ENCODE assay signal across 19 mouse cellular contexts in genomic region chr8:120763267-120763666, GRCm38 (mm10). TPM values are rescaled to one million over a fixed set of nuclear protein-coding genes. Genes with fewer than 3 reads are reported as not detected.
A peak's percentile ranks its signal among the peaks of the same experiment; 100 is the strongest.
DNase-seq lines count a peak whose midpoint lies in the region; ATAC-seq and TF ChIP-seq lines count a peak whose summit lies in the region.
"Had no signal": no experiment of that assay in that cellular context is flagged by ENCODE, and none has a peak within 500 bp of the region (broad histone marks: within the 10 kb centered on the region; RNA-seq: fewer than 3 reads in every experiment).

No protein-coding gene starts in this region.

- H3K27me3 ChIP-seq in heart, embryonic 10.5 days (ENCODE audit: insufficient read depth, poor library complexity, severe bottlenecking), result peaks cover 45% of the 10 kb centered on the region
- peaks cover 8% of the 10 kb centered on the region; the same call in 1 of the 2 replicates for H3K27me3 ChIP-seq in heart, embryonic 12.5 days (replicated peaks)
- H3K27me3 ChIP-seq in liver, postnatal 0 days (ENCODE audit: insufficient read depth, low read length), result no peaks in the 10 kb centered on the region
- no peaks in the 10 kb centered on the region; the same call in 1 of the 2 replicates for H3K27me3 ChIP-seq in lung, postnatal 0 days (replicated peaks; ENCODE audit: insufficient read depth, low read length)
- H3K27me3 ChIP-seq: hindbrain, embryonic 15.5 days; midbrain, embryonic 13.5 days had no signal

- H3K36me3 ChIP-seq in heart, embryonic 10.5 days, result no peaks in the 10 kb centered on the region
- H3K36me3 ChIP-seq in heart, embryonic 12.5 days, result no peaks in the 10 kb centered on the region
- no peaks in the 10 kb centered on the region for H3K36me3 ChIP-seq in liver, postnatal 0 days (replicated peaks; ENCODE audit: insufficient read depth, low read length)
- no peaks in the 10 kb centered on the region for H3K36me3 ChIP-seq in lung, postnatal 0 days (ENCODE audit: insufficient read depth, low read length)
- H3K36me3 ChIP-seq: embryonic facial prominence, embryonic 12.5 days; hindbrain, embryonic 15.5 days; midbrain, embryonic 13.5 days had no signal

- H3K4me2 ChIP-seq in heart, embryonic 12.5 days, result no peak overlapping the region
- no peak overlapping the region for H3K4me2 ChIP-seq in liver, postnatal 0 days (ENCODE audit: low read depth, low read length)
- H3K4me2 ChIP-seq in lung, postnatal 0 days (replicated peaks; ENCODE audit: low read depth, low read length), result no peak overlapping the region
- H3K4me2 ChIP-seq: embryonic facial prominence, embryonic 12.5 days; hindbrain, embryonic 15.5 days; midbrain, embryonic 13.5 days had no signal

- no peak for TF ChIP-seq CTCF in liver, postnatal 0 days (IDR thresholded peaks at IDR 0.05; ENCODE audit: low read depth)
- TF ChIP-seq CTCF in lung, postnatal 0 days (IDR thresholded peaks at IDR 0.05), result no peak

- ATAC-seq in heart, embryonic 12.5 days (ENCODE audit: insufficient number of reproducible peaks, low FRiP score), result no peak
- ATAC-seq in liver, postnatal 0 days, result 0 out of 2 replicates have a peak, but pooled peaks have one; percentile 25
- peak; percentile 88 for ATAC-seq in lung, postnatal 0 days
- peak; percentile 68 for ATAC-seq in megakaryocyte progenitor cell, adult 5-6 weeks (replicated peaks; ENCODE audit: poor library complexity)
- ATAC-seq: midbrain, embryonic 13.5 days; Patski had no signal

- TF ChIP-seq EP300 in liver, postnatal 0 days (IDR thresholded peaks at IDR 0.05; ENCODE audit: low read depth), result no peak
- TF ChIP-seq EP300 in lung, postnatal 0 days (IDR thresholded peaks at IDR 0.05), result peak; percentile 64; the same call in 1 of the 2 replicates

- DNase-seq in heart, embryonic 10.5 days (ENCODE audit: low spot score), result no peak
- DNase-seq in liver, postnatal 0 days, result no peak
- DNase-seq in liver, result no peak
- peak; percentile 73 for DNase-seq in lung, postnatal 0 days (ENCODE audit: low spot score)
- no peak for DNase-seq in right cerebral cortex, postnatal 10 days (ENCODE audit: low spot score in 2 of 2)
- DNase-seq in left cerebral cortex, adult 8-10 months (ENCODE audit: low spot score in 2 of 2), result no peak
- DNase-seq: cerebellum, adult 11 months; gastrocnemius, postnatal 25 days; heart, postnatal 10 days; kidney, adult 8-10 months; right cerebral cortex, postnatal 14 days; thymus, adult 18-20 months had no signal

- H3K4me3 ChIP-seq in heart, embryonic 10.5 days, result no peak overlapping the region
- H3K4me3 ChIP-seq in heart, embryonic 12.5 days, result no peak overlapping the region
- no peak overlapping the region for H3K4me3 ChIP-seq in liver, postnatal 0 days (ENCODE audit: low read depth, low read length)
- H3K4me3 ChIP-seq in lung, postnatal 0 days (ENCODE audit: low read depth, low read length), result no peak overlapping the region
- H3K4me3 ChIP-seq: embryonic facial prominence, embryonic 12.5 days; hindbrain, embryonic 15.5 days; midbrain, embryonic 13.5 days had no signal

- H3K9me3 ChIP-seq in heart, embryonic 10.5 days, result no peaks in the 10 kb centered on the region
- H3K9me3 ChIP-seq in heart, embryonic 12.5 days (replicated peaks), result no peaks in the 10 kb centered on the region
- no peaks in the 10 kb centered on the region for H3K9me3 ChIP-seq in liver, postnatal 0 days (ENCODE audit: low read length)
- no peaks in the 10 kb centered on the region for H3K9me3 ChIP-seq in lung, postnatal 0 days (ENCODE audit: low read length)
- H3K9me3 ChIP-seq: embryonic facial prominence, embryonic 12.5 days; hindbrain, embryonic 15.5 days; midbrain, embryonic 13.5 days had no signal

- H3K9ac ChIP-seq in heart, embryonic 12.5 days, result no peak overlapping the region
- no peak overlapping the region for H3K9ac ChIP-seq in liver, postnatal 0 days (replicated peaks)
- H3K9ac ChIP-seq in lung, postnatal 0 days (replicated peaks; ENCODE audit: low read depth), result no peak overlapping the region
- H3K9ac ChIP-seq: embryonic facial prominence, embryonic 12.5 days; hindbrain, embryonic 15.5 days; liver, embryonic 14.5 days; midbrain, embryonic 13.5 days had no signal

- H3K4me1 ChIP-seq in heart, embryonic 10.5 days, result peaks cover 23% of the 10 kb centered on the region
- peaks cover 3% of the 10 kb centered on the region for H3K4me1 ChIP-seq in heart, embryonic 12.5 days (replicated peaks)
- 0 out of 2 replicates have a peak, but pooled peaks cover 3% of the 10 kb centered on the region for H3K4me1 ChIP-seq in liver, postnatal 0 days (ENCODE audit: insufficient read depth)
- no peaks in the 10 kb centered on the region for H3K4me1 ChIP-seq in lung, postnatal 0 days (ENCODE audit: insufficient read depth, low read depth, low read length)
- H3K4me1 ChIP-seq: embryonic facial prominence, embryonic 12.5 days; hindbrain, embryonic 15.5 days; midbrain, embryonic 13.5 days had no signal

- 0 out of 2 replicates have a peak overlapping the region, but pooled peaks have one; percentile 12 for H3K27ac ChIP-seq in heart, embryonic 10.5 days
- no peak overlapping the region for H3K27ac ChIP-seq in heart, embryonic 12.5 days (ENCODE audit: poor library complexity, severe bottlenecking)
- no peak overlapping the region for H3K27ac ChIP-seq in liver, postnatal 0 days (ENCODE audit: low read depth)
- H3K27ac ChIP-seq in lung, postnatal 0 days (ENCODE audit: low read length), result 0 out of 2 replicates have a peak overlapping the region, but pooled peaks have one; percentile 38
- H3K27ac ChIP-seq: embryonic facial prominence, embryonic 12.5 days; hindbrain, embryonic 15.5 days; liver, embryonic 14.5 days; midbrain, embryonic 13.5 days had no signal

- 50% methylated on average over 5 of the region's 5 CpGs for WGBS in heart, embryonic 10.5 days
- WGBS in heart, embryonic 12.5 days, result 47% methylated on average over 5 of the region's 5 CpGs
- 27% methylated on average over 5 of the region's 5 CpGs for WGBS in liver, postnatal 0 days (ENCODE audit: insufficient replicate concordance)
- 24% methylated on average over 5 of the region's 5 CpGs for WGBS in lung, postnatal 0 days

RNA-seq across cellular contexts. Expression of gene Irf8, which starts 27.1 kb away (rescaled TPM):
- polyA plus RNA-seq in heart, embryonic 10.5 days (2016; fragmentation: Nextera tagmentation; extraction: Ambion mirVana), result 2.1 and 4.5 TPM in 2 replicates
- polyA plus RNA-seq in heart, embryonic 12.5 days (2016; fragmentation: Nextera tagmentation; extraction: Ambion mirVana), result 4.9 and 5.6 TPM in 2 replicates
- polyA plus RNA-seq in liver, postnatal 0 days (2015; fragmentation: Nextera tagmentation; extraction: Ambion mirVana), result 28.3 and 31.8 TPM in 2 replicates
- polyA plus RNA-seq in lung, postnatal 0 days (2015; fragmentation: Nextera tagmentation; extraction: Ambion mirVana), result 36.0 and 36.4 TPM in 2 replicates
- 80.9 and 119 TPM in 2 replicates for total RNA-seq in megakaryocyte progenitor cell, adult 5-6 weeks (2015)
- total RNA-seq in megakaryocyte progenitor cell, adult 5-6 weeks (2017), result 154 and 205 TPM in 2 replicates
- 10 to 100 TPM in 2 of 4 experiments, 1 to 10 TPM in 2; 5.1 to 22.2 (median 11.7) TPM for total RNA-seq in left cerebral cortex, adult 8-10 months (2022)

Comparison
In these comparisons a context has a peak if more than half of its experiments do, and no peak if none do; other contexts are left out.
1. H3K27ac ChIP-seq: peak in heart, embryonic 10.5 days (single experiment) and lung, postnatal 0 days (single experiment); none in heart, embryonic 12.5 days (single experiment) and liver, postnatal 0 days (single experiment).